Mouse (Mus musculus) c-Kit-negative CD71-positive TER-119-positive erythroid progenitor cells, embryonic 14.5 days (primary cell): ENCODE results near the gene Gm340.
A peak's percentile ranks its signal among the peaks of the same experiment; 100 is the strongest.

Experiments used
- DNase-seq: peaks from one replicate; pipeline ENCODE4 v3.0.0-alpha.2; 2013; ENCODE audit warnings: low read depth, low spot score

Gm340 gene

DNA sequence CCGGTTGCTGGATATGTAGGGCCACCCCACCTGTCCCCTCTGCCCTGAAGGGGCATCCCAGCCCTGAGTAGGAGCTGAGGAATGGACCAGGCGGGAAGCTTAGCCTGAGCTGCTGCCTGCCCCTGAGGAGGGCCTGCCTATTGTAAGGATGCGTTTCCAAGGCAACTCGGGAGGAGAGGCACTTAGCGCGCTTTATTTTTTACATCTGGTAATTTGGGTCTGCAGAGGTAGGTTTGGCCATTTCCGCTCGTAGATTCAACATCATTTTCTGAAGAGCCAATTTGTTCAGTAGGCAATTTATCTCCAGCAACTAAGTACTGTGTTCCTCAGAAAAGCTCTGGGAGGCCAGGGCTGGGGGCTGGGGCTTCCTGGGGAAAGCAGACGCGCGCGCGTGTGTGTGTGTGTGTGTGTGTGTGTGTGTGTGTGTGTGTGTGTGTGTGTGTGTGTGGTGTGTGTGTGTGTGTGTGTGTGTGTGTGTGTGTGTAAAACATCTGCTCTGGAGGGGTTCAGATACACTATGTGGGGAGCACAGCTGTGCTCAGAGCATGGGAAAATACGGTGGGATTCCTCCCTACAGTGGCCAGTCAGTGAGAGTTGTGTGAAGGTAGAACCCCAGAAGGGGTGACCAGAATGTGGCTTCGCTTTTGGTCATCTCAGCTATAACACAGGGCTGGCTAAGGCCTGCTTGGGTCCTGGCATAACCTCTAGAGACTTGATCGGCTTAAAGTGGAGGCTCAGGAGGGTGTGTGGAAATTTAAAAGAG, 31.3 kb downstream of the Gm340 start:
- no peak for DNase-seq

DNA sequence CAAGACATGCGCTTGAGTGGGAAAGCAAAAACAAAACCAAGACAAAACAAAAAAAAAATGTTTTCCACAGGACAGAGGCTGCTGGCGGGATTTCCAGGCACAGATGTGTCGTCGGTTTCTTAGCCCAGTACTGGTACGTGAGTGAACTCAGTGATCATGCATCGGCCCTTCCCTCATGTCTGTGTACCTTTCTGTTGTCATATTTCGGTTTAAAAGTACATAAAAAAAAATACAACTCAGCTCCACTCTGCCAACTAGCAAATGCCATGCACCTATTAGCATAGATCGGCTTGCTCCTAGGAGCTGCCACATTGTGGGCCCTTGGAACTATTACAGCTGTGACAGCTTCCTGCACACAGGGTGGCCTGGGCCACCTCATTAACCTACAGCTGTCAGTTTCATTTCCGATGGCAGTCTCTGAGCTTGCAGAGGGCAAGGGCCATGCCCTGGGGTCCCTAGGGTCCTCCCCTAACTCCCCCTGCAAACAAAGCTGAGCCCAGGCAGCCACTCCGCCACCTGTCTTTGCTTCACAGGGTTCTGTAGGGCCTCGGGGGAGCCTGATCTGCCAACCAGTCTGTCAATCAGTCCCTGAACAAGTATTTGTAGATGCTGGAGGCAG, 33.5 kb downstream of the Gm340 start:
- DNase-seq = no peak

DNA sequence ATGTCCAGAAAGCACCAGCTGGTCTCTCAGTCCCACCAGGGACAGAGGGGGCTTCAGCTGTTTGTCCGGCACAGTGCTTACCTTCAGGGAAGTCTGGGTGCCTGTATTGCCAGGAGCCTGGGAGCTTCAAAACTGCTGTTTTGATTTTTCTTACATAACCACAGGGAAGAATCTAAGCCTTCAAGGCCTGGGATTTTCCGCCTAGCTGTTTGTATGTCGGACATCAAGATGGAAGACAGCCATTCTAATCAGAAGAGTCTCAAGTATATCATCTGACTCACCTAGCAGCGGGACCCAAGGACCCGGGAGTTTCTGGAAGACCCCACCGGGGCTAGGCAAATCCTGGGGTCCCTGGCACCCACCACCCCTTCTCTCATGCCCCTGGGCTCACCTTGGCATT, 34.1 kb downstream of the Gm340 start:
- DNase-seq = no peak

DNA sequence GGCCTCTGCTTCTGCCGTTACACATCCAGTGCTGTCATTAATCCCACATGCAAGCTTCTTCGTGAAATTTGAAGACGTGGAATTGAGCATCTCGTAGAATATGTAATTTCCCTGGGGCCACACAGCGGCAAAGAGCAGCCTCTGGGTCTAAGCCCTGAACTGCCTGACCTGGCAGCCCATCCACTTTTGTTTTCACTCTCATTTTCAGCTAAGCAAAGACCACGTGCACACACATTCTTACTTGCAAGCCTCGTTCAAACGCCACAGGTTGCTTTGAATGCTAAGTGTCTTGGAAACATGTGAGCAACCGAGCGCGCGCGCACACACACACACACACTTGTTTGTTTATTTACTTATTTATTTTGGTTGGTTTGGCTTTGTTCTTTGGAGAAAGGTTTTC, 34.9 kb downstream of the Gm340 start:
- DNase-seq = no peak

DNA sequence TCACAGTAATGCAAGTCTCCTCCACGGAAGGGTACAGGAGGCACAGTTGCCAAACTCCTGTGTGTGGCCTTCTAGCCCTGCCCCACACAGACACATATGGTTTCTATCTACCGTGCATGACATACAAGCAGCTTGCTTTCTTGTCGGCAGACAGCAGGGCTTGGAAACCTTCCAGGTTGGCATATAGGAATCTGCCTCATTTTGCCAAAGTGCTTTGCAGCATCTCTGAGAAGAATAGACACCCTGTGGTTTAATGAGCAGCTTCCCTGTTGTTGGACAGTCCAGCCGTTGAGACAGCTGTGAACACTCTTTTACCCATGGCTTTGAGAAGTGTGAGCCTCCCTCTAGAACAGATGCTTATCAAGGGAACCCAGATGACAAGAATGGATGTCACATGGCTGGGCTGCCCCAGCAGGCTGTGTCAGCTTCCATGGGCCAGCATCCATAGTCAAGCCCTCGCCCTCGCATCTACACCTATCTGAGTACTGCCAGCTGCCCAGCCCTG, 36.0 kb downstream of the Gm340 start:
- DNase-seq = no peak

DNA sequence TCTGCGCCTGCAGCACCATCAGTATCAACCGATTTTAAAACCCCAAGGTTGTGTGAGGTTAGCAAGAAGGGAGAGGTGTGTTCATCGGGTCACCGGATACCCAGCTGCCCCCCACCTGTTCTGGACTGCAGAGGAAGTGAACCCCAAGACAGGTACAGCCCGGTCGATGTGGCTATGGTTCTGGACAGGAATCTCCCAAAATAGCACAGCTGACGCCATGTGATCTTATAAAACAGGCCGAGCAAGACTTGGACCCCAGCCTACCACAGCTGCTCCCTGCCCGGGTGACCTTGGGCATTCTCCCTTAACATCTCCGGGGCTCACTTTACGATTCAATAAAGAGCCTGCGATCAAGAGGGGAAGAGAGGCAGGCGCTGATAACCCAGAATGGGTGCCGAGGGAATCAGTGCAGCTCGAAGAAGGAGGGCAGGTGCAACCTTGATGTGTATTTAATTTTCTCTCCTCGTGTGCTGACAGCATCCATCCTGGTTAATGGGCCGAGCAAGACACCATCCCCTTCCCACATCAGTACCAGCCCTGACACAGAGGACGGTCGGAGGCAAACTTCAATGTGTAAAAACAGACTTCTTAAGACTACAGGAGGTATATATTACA, 36.7 kb downstream of the Gm340 start:
- DNase-seq = no peak

DNA sequence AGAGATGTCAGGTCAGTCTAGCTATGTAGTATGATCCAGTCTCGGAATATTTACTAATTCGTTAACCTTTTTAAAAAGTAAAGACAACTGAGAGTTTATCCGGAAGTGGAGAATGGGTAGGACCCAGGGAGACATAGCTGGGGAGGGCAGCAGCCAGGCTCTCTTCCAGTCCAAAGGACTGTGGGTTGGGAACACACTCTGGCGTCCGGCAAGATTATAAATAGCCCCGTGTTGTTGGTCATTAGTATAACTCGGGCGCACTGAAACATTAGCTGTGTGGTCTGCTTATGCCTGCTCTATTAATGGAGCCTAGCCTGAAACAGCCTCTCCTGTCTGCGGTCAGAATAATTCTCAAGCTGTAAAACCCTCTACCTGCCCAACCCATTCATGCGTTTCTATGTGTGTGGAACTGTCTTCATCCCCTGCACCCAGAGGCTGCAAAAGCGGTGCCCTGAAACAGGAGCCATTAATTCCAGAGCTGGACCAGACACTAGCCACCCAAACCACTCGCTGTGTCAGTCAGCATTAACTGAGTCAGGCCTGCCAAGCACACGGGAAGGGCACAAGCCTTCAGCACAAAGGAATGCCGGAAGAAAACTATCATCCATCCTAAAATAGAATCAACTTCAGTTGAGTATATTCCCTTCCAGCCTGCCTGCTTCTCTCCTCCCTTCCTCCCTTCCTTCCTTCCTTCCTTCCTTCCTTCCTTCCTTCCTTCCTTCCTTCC, 38.4 kb downstream of the Gm340 start:
- no peak for DNase-seq

DNA sequence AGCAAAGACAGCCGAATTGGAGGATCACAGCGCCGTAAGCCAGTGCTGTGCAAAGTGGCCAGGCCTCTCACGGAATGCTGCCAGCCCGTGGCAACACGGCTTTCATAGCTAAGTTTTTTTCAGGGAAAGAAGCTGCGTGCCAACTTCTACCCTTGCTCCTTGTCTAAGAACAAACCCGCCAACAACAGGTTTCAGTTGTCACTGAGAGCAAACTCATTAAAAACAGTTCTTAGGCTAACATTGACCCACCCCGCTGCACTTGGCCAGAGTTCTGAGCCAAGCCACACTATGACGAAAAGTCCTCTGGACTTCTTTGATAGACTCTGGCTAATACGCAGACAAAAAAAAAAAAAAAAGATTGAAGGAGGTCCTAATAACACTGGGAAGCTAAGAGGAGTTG, 46.8 kb downstream of the Gm340 start:
- DNase-seq = no peak

DNA sequence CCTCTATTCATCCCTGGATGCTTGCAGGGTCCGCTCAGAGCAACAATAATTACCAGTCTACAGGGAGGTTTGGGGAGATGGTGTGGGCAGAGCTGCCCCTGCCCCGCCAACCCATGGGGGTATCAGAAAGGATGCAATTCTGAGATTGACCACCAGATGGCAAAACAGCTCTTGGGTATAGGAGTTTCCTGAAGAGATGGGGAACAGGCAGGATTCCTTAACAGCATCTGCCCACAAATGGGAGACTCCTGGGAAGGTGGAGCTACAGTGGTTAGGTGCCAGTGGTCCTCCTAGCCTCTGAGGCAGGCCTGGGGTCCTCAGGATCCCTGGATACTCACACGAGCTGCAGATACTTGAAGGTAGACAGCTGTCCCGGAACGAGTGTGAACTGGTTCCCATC, 47.4 kb downstream of the Gm340 start:
- peak; percentile 30 for DNase-seq

DNA sequence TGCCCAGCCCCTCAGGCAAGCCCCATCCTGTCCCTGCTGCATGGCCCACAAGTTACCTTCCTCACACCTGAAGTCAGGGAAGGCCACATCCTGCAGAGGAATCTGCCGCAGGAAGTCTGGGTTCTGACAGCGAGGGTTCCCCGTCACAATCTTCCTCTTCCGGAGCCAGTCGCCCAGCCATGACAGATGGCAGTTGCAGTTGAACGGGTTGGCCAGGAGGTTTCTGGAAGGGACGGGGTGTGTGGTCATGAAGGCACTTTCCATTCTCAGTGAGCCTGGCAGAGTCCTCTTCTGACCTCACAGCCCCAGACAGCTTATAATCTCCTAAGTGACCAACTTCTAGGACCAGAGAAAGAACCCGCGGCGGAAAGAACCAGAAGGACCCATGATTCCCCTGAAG, 51.9 kb downstream of the Gm340 start:
- no peak for DNase-seq

DNA sequence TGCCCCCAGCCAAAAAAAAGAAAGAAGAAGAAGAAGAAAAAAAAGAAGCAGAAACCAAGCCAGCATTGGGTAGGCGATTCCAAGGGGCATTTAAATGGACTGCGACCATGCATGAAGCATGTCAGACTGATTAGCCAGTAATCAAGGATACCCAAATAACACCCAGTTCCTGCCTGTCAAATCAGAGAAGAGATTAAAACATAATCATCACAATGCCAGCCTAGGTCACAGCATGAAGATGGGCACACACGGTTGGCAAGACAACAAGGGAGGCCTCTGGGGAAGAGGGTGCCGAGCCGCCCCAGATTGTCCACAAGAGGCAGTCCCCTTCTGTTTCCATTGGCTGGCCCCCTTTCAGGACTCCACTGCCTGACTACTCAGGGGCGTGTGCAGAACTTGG, 52.8 kb downstream of the Gm340 start:
- no peak for DNase-seq
